Mouse (Mus musculus): Measurements from ENCODE around the gene Tmem131.

DNA sequence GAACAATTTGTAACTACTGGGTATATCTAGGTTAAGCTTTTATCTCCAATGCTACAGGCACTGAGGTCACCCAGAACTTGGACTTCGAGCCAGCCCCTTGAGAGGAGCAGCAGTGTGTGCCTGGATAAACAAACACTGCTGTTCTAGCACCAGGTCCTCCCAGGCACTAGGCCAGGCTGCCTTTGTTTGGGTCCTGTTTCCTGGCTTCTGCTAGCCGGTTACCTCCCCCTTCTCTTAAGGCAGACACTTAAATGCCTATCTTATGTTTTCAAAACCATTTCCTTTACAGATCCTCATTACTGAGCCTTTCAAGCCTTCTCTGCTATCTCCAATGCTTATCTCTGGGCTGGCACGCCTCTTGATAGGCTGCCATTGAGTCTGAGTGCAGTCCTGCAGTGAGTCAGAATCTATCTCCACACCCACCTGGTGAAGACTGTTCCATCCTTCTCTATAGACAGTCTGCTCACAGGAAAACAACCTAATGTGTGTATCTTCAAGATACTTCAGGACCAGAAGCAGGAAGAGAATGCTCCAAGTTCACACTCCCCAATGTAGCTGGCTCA lies 23.2 kb downstream of the Tmem131 start:
- TF ChIP-seq GATA1 (IDR thresholded peaks at IDR 0.05; ENCODE audit: borderline replicate concordance, low read length), result no peak; the same call in 2 of the 3 replicates
- TF ChIP-seq FLI1 (IDR thresholded peaks at IDR 0.05; ENCODE audit: low read length), result no peak
